Mouse (Mus musculus) forebrain, embryonic 16.5 days (tissue): ENCODE results near the gene Mterf2. TPM values are rescaled to one million over a fixed set of nuclear protein-coding genes. Genes with fewer than 3 reads are reported as not detected.

Source experiments
- ATAC-seq: fragments of 200-750 bp; cut with Nextera tagmentation; 2 replicates; pipeline ENCODE4 v1.8.0; 2017; ENCODE audit warnings: mild to moderate bottlenecking, moderate library complexity
- H3K27ac ChIP-seq: fragments of 300-500 bp; sonication (generic); 2 replicates; pipeline ENCODE4 v1.5.1; 2014; ENCODE audit warnings: low read length, control low read depth
- H3K27me3 ChIP-seq: fragments of 300-500 bp; sonication (generic); replicated peaks from 2 replicates; pipeline ENCODE4 v1.6.1; 2014; ENCODE audit warnings: low read length; ENCODE audit not compliant: control insufficient read depth, insufficient read depth
- H3K36me3 ChIP-seq: fragments of 300-500 bp; sonication (generic); 2 replicates; pipeline ENCODE4 v1.6.1; 2014; ENCODE audit not compliant: control insufficient read depth, insufficient read depth
- H3K4me1 ChIP-seq: fragments of 300-500 bp; sonication (generic); replicated peaks from 2 replicates; pipeline ENCODE4 v1.6.1; 2014; ENCODE audit warnings: low read length; ENCODE audit not compliant: control insufficient read depth, insufficient read depth
- H3K4me2 ChIP-seq: fragments of 300-500 bp; sonication (generic); 2 replicates; pipeline ENCODE4 v1.6.1; 2014; ENCODE audit warnings: mild to moderate bottlenecking, low read length, control low read depth
- H3K4me3 ChIP-seq: fragments of 300-500 bp; sonication (generic); replicated peaks from 2 replicates; pipeline ENCODE4 v1.5.1; 2014; ENCODE audit warnings: mild to moderate bottlenecking, low read length, control low read depth
- H3K9ac ChIP-seq: fragments of 300-500 bp; sonication (generic); replicated peaks from 2 replicates; pipeline ENCODE4 v1.6.1; 2014; ENCODE audit warnings: low read depth, low read length, control low read depth
- H3K9me3 ChIP-seq: fragments of 300-500 bp; sonication (generic); 2 replicates; pipeline ENCODE4 v1.6.1; 2016; ENCODE audit warnings: low read length; ENCODE audit not compliant: control insufficient read depth
- WGBS: fragments of 180-500 bp; shearing (Covaris S2); extraction: QIAGEN DNeasy Blood & Tissue Kit; methylation state at CpG from one replicate; pipeline ENCODE4 v1.1.7; 2014; 5-methylcytosine and 5-hydroxymethylcytosine counted together
- polyA plus RNA-seq: library from polyadenylated mRNA; unstranded; fragments of >200 nt; fragmentation: Nextera tagmentation; extraction: Ambion mirVana; gene quantifications from 2 replicates; pipeline ENCODE4 v1.2.1, GENCODE M21; 2015

Mterf2 gene
- polyA plus RNA-seq, 1 experiment from 2014 or later, result 26.5 TPM

DNA sequence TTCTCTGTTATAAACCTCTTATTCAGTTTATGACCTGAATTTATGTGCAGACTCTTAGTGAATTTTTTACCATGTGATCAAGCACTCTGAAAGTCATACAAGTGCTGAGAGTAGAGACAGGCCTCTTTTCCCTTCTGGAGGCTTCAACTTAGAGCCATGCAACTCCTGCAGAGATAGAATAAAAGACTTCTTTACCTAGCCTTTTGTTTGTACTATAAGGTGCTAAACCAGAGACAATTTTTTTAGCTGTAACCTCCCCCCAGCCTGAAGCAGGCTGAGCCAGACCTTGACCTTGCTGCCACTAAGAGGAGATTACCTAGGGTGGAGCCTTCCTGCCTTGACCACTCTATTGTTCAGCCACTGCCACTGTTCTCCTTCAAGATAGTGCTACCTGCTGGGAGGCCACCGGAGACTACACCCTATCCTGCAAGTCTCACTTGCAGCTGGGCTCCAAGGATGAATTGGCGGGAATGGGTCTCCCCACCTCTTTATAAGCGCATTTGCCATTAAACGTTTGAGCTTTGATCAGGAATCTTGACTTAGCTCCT lies 56.1 kb downstream of the Mterf2 start:
- H3K9ac ChIP-seq, result no peak overlapping the region

More for the DNA sequence above, 56.1 kb downstream of the Mterf2 start:
- H3K27ac ChIP-seq, result no peak overlapping the region
- no peak overlapping the region for H3K4me3 ChIP-seq
- no peaks in the 10 kb centered on the region for H3K36me3 ChIP-seq
- no peak for ATAC-seq
- 62% methylated on average over 4 of the region's 4 CpGs for WGBS
- no peaks in the 10 kb centered on the region for H3K4me1 ChIP-seq
- H3K27me3 ChIP-seq, result no peaks in the 10 kb centered on the region
- no peak overlapping the region for H3K4me2 ChIP-seq
- no peaks in the 10 kb centered on the region for H3K9me3 ChIP-seq

Other genes starting within 250 kb of the Mterf2 start
- 46.7 and 48.4 TPM in 2 replicates for gene Ric8b, start 210.4 kb downstream of the Mterf2 start, polyA plus RNA-seq
- 2.2 and 2.7 TPM in 2 replicates for gene Fhl4, start 25.5 kb downstream of the Mterf2 start, polyA plus RNA-seq
- gene Tmem263, start 25.4 kb downstream of the Mterf2 start, polyA plus RNA-seq, result 63.0 and 65.9 TPM in 2 replicates
- gene Cry1, start 57.0 kb upstream of the Mterf2 start, polyA plus RNA-seq, result 33.7 and 38.2 TPM in 2 replicates